In genomic region chr1:76450539-76451214, GRCm38 (mm10) we compare ENCODE assay signal across 12 mouse cellular contexts.
A peak's percentile ranks its signal among the peaks of the same experiment; 100 is the strongest.
DNase-seq lines count a peak whose midpoint lies in the region; ATAC-seq lines count a peak whose summit lies in the region.
"Had no signal": no experiment of that assay in that cellular context is flagged by ENCODE, and none has a peak within 500 bp of the region (broad histone marks: within the 10 kb centered on the region; RNA-seq: fewer than 3 reads in every experiment).

No protein-coding gene starts in this region.

- DNase-seq in heart, adult 11 months: peak; percentile 86
- DNase-seq in heart, postnatal 25 days (ENCODE audit: low spot score): no peak
- peak; percentile 41 for DNase-seq in ovary, postnatal 36 days (ENCODE audit: low spot score)
- no peak for DNase-seq in ovary, postnatal 14 days (ENCODE audit: low spot score)
- peak; percentile 4 for DNase-seq in cerebellum, adult 9-10 months
- DNase-seq in heart, postnatal 36 days: peak; percentile 5
- DNase-seq in frontal cortex, postnatal 25 days (ENCODE audit: low spot score in 2 of 2): no peak
- DNase-seq: embryo, embryonic 11 days; gastrocnemius, postnatal 25 days; thymus, postnatal 25 days had no signal

- intact Hi-C loops in heart, postnatal 25 days (cut with DNase I): no loop called here
- intact Hi-C loops in heart, postnatal 36 days (cut with DNase I): no loop called here

- ATAC-seq in frontal cortex, adult (ENCODE audit: low TSS enrichment): no peak
- ATAC-seq: midbrain, embryonic 15.5 days had no signal

Comparison
In these comparisons a context has a peak if more than half of its experiments do, and no peak if none do; other contexts are left out.
1. DNase-seq: peak in heart, adult 11 months (single experiment), ovary, postnatal 36 days (single experiment), cerebellum, adult 9-10 months (single experiment) and heart, postnatal 36 days (2 of 2); none in heart, postnatal 25 days (single experiment), ovary, postnatal 14 days (single experiment) and frontal cortex, postnatal 25 days (0 of 2).